Mouse (Mus musculus) spleen, embryonic (tissue): ENCODE measurements around the gene Zswim1.

Experiments used
- CTCF ChIA-PET: fragments of 350-600 bp; sonication (Branson Sonifier 250); formaldehyde crosslinking; loops from one replicate; lab custom pipeline; 2022; lab: Charles Lee

Zswim1 gene

GRCm38 (mm10) chr2:164825521-164825920 is 3.0 kb downstream of the Zswim1 start:
- CTCF ChIA-PET, result no interaction called here

- CTCF ChIA-PET, result no interaction called here
Measured at GRCm38 (mm10) chr2:164827146-164827850, 4.8 kb downstream of the Zswim1 start.

GRCm38 (mm10) chr2:164828437-164828836 is 6.0 kb downstream of the Zswim1 start, which contains the start of gene Spata25:
Gene Spata25 (minus strand): TSS chr2:164828537.
- CTCF ChIA-PET, result no interaction called here

- CTCF ChIA-PET, result no interaction called here
Measured at GRCm38 (mm10) chr2:164829090-164829489, 6.6 kb downstream of the Zswim1 start.

GRCm38 (mm10) chr2:164831029-164831428 is 8.5 kb downstream of the Zswim1 start:
- CTCF ChIA-PET, result interaction anchor here (1.0 kb wide), 1 partner anchor 126 kb away, joined by 5 read pairs; no protein-coding TSS in a partner anchor

- CTCF ChIA-PET, result interaction anchor here (1.4 kb wide), 1 partner anchor 27 kb away, joined by 3 read pairs; no protein-coding TSS in a partner anchor
Measured at GRCm38 (mm10) chr2:164832032-164832747, 9.7 kb downstream of the Zswim1 start.

GRCm38 (mm10) chr2:164832748-164833301 is 10.3 kb downstream of the Zswim1 start, which contains the start of gene Ctsa:
Gene Ctsa (plus strand): TSS chr2:164832873.
- CTCF ChIA-PET, result interaction anchor here (1.4 kb wide), 1 partner anchor 27 kb away, joined by 3 read pairs; no protein-coding TSS in a partner anchor

- CTCF ChIA-PET, result interaction anchor here (1.4 kb wide), 1 partner anchor 28 kb away, joined by 3 read pairs; no protein-coding TSS in a partner anchor
Measured at GRCm38 (mm10) chr2:164833314-164833959, 11.0 kb downstream of the Zswim1 start, which contains the start of gene Neurl2. Gene Neurl2 (minus strand): TSS chr2:164833456.

- CTCF ChIA-PET, result interaction anchor here (0.6 to 1.4 kb wide), 3 partner anchors 41 to 452 kb away, joined by 3 to 9 read pairs (median 3); no protein-coding TSS in a partner anchor
Measured at GRCm38 (mm10) chr2:164834531-164834930, 12.0 kb downstream of the Zswim1 start.

GRCm38 (mm10) chr2:164835164-164835563 is 12.7 kb downstream of the Zswim1 start:
- CTCF ChIA-PET, result interaction anchor here (0.6 to 1.4 kb wide), 5 partner anchors 35 to 453 kb away, joined by 3 to 15 read pairs (median 6); no protein-coding TSS in a partner anchor

GRCm38 (mm10) chr2:164845782-164846181 is 23.3 kb downstream of the Zswim1 start:
- CTCF ChIA-PET, result interaction anchor here (0.6 to 0.7 kb wide), 2 partner anchors 16 to 1707 kb away, joined by 3 to 5 read pairs; no protein-coding TSS in a partner anchor

GRCm38 (mm10) chr2:164850061-164850460 is 27.6 kb downstream of the Zswim1 start:
- CTCF ChIA-PET, result interaction anchor here (0.6 kb wide), 2 partner anchors 26 to 68 kb away, joined by 3 read pairs; no protein-coding TSS in a partner anchor

GRCm38 (mm10) chr2:164855572-164855971 is 33.1 kb downstream of the Zswim1 start:
- CTCF ChIA-PET, result interaction anchor here (0.6 kb wide), 2 partner anchors 25 to 61 kb away, joined by 3 to 4 read pairs; no protein-coding TSS in a partner anchor

GRCm38 (mm10) chr2:164856309-164857100 is 34.0 kb downstream of the Zswim1 start:
- CTCF ChIA-PET, result interaction anchor here (0.6 kb wide), 1 partner anchor 24 kb away, joined by 4 read pairs; no protein-coding TSS in a partner anchor

- CTCF ChIA-PET, result interaction anchor here (1.2 kb wide), 1 partner anchor 10 kb away, joined by 4 read pairs; no protein-coding TSS in a partner anchor
Measured at GRCm38 (mm10) chr2:164857101-164857821, 34.8 kb downstream of the Zswim1 start, which contains the start of gene Pltp. Gene Pltp (minus strand): TSS chr2:164857711.

- CTCF ChIA-PET, result interaction anchor here (1.2 kb wide), 2 partner anchors 9 to 20 kb away, joined by 3 to 4 read pairs; no protein-coding TSS in a partner anchor
Measured at GRCm38 (mm10) chr2:164857842-164858553, 35.5 kb downstream of the Zswim1 start.

GRCm38 (mm10) chr2:164859155-164859554 is 36.7 kb downstream of the Zswim1 start:
- CTCF ChIA-PET, result interaction anchor here (0.5 to 1.2 kb wide), 2 partner anchors 19 to 57 kb away, joined by 3 to 4 read pairs; no protein-coding TSS in a partner anchor
